Comparison of ENCODE assay signal across 8 mouse cellular contexts in the genomic region with DNA sequence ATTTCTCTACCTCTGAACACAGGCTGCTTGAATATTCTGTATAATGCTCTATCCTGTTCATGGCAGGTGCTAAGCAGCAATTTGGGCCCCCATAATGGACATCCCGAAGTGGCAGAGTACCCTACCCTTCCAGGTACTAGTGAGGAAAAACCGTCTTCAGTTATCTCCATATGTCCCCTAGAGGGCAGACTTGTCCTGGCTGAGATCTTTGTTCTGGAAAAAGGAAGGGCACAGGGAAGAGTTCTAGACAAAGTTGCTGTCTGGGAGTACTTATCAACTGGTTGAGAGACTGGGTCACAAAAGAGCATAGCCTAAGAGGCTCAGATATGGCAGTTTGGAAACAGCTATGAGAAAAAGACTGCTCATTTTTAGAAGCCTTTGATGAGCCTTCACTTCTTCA.
DNase-seq lines count a peak whose midpoint lies in the region; ATAC-seq and TF ChIP-seq lines count a peak whose summit lies in the region.

No protein-coding gene starts in this region.

- no peaks in the 10 kb centered on the region for H3K4me1 ChIP-seq in kidney, embryonic 15.5 days
- no peaks in the 10 kb centered on the region for H3K4me1 ChIP-seq in hindbrain, embryonic 15.5 days (replicated peaks)
- H3K4me1 ChIP-seq in midbrain, embryonic 12.5 days, result no peaks in the 10 kb centered on the region
- no peaks in the 10 kb centered on the region for H3K4me1 ChIP-seq in thymus, adult 2 months (replicated peaks; ENCODE audit: control insufficient read depth, insufficient read depth, low read length)

- H3K27ac ChIP-seq in kidney, embryonic 15.5 days, result no peak overlapping the region
- no peak overlapping the region for H3K27ac ChIP-seq in hindbrain, embryonic 15.5 days (replicated peaks)
- no peak overlapping the region for H3K27ac ChIP-seq in midbrain, embryonic 12.5 days (replicated peaks)
- no peak overlapping the region for H3K27ac ChIP-seq in thymus, adult 2 months (ENCODE audit: control insufficient read depth, insufficient read depth, low read length)

- H3K4me2 ChIP-seq in kidney, embryonic 15.5 days, result no peak overlapping the region
- H3K4me2 ChIP-seq in hindbrain, embryonic 15.5 days, result no peak overlapping the region
- H3K4me2 ChIP-seq in midbrain, embryonic 12.5 days (replicated peaks), result no peak overlapping the region

- no peak overlapping the region for H3K9ac ChIP-seq in kidney, embryonic 15.5 days
- no peak overlapping the region for H3K9ac ChIP-seq in hindbrain, embryonic 15.5 days
- no peak overlapping the region for H3K9ac ChIP-seq in midbrain, embryonic 12.5 days (replicated peaks)

- no peaks in the 10 kb centered on the region for H3K9me3 ChIP-seq in kidney, embryonic 15.5 days (replicated peaks)
- no peaks in the 10 kb centered on the region for H3K9me3 ChIP-seq in hindbrain, embryonic 15.5 days
- H3K9me3 ChIP-seq in midbrain, embryonic 12.5 days, result no peaks in the 10 kb centered on the region

- no peak for TF ChIP-seq CTCF in thymus, adult 2 months (IDR thresholded peaks at IDR 0.05; ENCODE audit: borderline replicate concordance, control insufficient read depth, extremely low read depth, insufficient read depth, low read length, poor library complexity)

- H3K27me3 ChIP-seq in kidney, embryonic 15.5 days, result no peaks in the 10 kb centered on the region
- H3K27me3 ChIP-seq in hindbrain, embryonic 15.5 days, result no peaks in the 10 kb centered on the region
- H3K27me3 ChIP-seq in midbrain, embryonic 12.5 days, result no peaks in the 10 kb centered on the region
- H3K27me3 ChIP-seq in thymus, adult 2 months (ENCODE audit: control insufficient read depth, insufficient read depth, low read length), result no peaks in the 10 kb centered on the region

- 32% methylated on average over 2 of the region's 2 CpGs for WGBS in kidney, embryonic 15.5 days
- 37% methylated on average over 2 of the region's 2 CpGs for WGBS in hindbrain, embryonic 15.5 days
- 29% methylated on average over 2 of the region's 2 CpGs for WGBS in midbrain, embryonic 12.5 days
- 18% methylated on average over 2 of the region's 2 CpGs for WGBS in thymus, adult 2 months

- H3K4me3 ChIP-seq in kidney, embryonic 15.5 days (replicated peaks), result no peak overlapping the region
- no peak overlapping the region for H3K4me3 ChIP-seq in hindbrain, embryonic 15.5 days
- H3K4me3 ChIP-seq in midbrain, embryonic 12.5 days, result no peak overlapping the region
- H3K4me3 ChIP-seq in thymus, adult 2 months (ENCODE audit: control insufficient read depth, insufficient read depth, low read length), result no peak overlapping the region

- no peak for ATAC-seq in kidney, embryonic 15.5 days (replicated peaks; ENCODE audit: low FRiP score)
- ATAC-seq in hindbrain, embryonic 15.5 days (ENCODE audit: low FRiP score, low read depth), result 0 out of 2 replicates have a peak, but pooled peaks have one; percentile 11
- ATAC-seq in midbrain, embryonic 12.5 days (ENCODE audit: low FRiP score, low read depth), result peak; percentile 38; the same call in 1 of the 2 replicates

- H3K36me3 ChIP-seq in kidney, embryonic 15.5 days, result no peaks in the 10 kb centered on the region
- no peaks in the 10 kb centered on the region for H3K36me3 ChIP-seq in hindbrain, embryonic 15.5 days
- H3K36me3 ChIP-seq in midbrain, embryonic 12.5 days, result no peaks in the 10 kb centered on the region
- no peaks in the 10 kb centered on the region for H3K36me3 ChIP-seq in thymus, adult 2 months (ENCODE audit: control insufficient read depth, insufficient read depth, low read length)

- peak; percentile 21 for DNase-seq in kidney, adult 18-20 months
- DNase-seq in ES-CJ7 (ENCODE audit: low read depth, low spot score), result peak; percentile 33
- peak; percentile 69 for DNase-seq in brain, adult 2 months (ENCODE audit: low read depth, low spot score)
- no peak for DNase-seq in thymus, adult 2 months
- DNase-seq in spleen, adult 18-20 months, result no peak

- TF ChIP-seq POLR2A in thymus, adult 2 months (IDR thresholded peaks at IDR 0.05; ENCODE audit: control insufficient read depth, extremely low read depth, insufficient read depth, low read length, poor library complexity), result no peak

Comparison
In these comparisons a context has a peak if more than half of its experiments do, and no peak if none do; other contexts are left out.
1. DNase-seq: peak in kidney, adult 18-20 months (single experiment), ES-CJ7 (single experiment) and brain, adult 2 months (single experiment); none in thymus, adult 2 months (single experiment) and spleen, adult 18-20 months (0 of 2).